Mouse (Mus musculus): Measurements from ENCODE around the gene Klf7. TPM values are rescaled to one million over a fixed set of nuclear protein-coding genes. Genes with fewer than 3 reads are reported as not detected.
A peak's percentile ranks its signal among the peaks of the same experiment; 100 is the strongest.

The Klf7 gene
- polyA plus RNA-seq, 1 experiment: 18.2 TPM

DNA sequence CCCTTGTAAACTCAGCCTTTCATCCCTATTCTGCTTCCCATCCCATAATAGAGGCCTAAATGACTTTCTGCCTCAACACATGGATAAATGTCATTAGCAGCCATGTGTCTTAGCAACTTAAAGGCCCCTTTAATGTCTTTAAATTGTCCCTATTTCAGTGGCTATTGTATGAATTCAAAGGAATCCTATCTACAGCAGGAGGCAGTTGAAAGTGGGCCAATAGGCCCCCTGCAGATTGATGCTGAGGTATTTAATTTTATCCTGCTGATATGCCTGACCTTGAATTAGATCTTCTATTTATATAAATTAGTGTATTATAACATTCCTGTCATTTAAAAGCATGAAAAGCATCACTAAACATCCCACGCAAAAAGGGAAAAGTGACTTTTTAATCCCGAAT is 51.1 kb downstream of the Klf7 start:
- DNase-seq (ENCODE audit: extremely low spot score in 1 of 2, low spot score in 1 of 2): no peak

DNA sequence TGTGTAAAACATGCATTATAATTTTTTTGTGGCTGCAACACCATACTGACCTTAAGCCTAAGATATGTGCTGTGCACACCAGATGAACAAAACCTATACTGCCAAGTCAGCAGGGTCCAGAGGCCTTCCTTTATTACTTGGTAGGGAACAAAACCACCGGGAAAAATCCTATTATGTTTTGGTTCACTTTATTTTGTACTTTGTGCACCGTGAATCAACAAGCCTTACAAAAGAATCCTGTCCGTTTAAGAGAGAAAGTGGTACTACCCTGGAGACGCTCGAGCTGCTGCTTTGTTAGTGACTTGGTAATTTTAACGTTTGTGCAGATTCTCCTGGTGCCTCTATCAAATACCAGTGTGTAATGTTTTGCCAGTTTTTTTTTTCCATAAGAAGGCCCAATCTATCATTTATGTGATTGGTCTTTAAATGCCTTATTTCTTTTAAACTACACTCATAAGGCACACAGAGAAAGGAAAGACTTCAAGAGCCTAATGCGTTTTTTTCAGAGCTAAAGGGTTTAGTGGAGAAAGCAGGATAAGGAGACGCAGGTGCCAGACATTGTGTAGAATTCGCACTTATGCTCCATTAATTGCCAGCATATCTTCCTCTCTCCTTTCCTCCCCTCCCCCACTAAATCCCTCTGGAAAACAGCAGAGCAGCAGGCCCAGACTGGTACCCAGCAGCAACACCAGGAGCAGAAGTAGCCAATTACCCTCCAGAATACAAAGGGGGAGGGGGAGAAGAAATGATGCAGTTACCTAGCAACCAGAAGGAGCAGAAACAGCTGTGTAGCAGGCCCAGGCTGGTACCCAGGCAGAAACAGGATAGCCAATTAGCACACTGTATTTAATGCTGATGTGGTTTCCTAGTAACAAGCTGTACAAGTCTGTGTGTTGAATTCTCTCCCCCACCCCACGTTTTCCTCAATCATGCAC is 55.5 kb downstream of the Klf7 start:
- DNase-seq (ENCODE audit: extremely low spot score in 1 of 2, low spot score in 1 of 2): peak; percentile 68 to 76

DNA sequence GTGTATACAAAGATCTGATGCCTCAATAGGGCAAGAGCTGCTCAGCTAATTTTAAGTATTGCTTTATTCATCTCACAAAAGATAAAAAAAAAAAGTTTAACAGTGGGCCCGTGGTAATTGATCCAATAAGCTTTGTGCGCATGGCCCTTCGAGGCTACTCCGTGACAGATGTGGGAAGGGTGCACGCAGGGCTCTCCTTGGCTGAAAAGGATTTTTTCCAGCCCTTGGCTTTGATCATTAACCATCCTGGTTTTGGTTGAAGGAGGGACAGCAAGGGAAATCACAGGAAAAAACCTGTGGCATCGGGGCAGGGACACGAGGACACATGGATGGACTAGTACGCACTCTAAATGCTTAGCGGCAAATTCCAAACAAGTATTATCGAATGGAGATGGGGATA is 60.6 kb downstream of the Klf7 start:
- DNase-seq (ENCODE audit: extremely low spot score in 1 of 2, low spot score in 1 of 2): no peak

DNA sequence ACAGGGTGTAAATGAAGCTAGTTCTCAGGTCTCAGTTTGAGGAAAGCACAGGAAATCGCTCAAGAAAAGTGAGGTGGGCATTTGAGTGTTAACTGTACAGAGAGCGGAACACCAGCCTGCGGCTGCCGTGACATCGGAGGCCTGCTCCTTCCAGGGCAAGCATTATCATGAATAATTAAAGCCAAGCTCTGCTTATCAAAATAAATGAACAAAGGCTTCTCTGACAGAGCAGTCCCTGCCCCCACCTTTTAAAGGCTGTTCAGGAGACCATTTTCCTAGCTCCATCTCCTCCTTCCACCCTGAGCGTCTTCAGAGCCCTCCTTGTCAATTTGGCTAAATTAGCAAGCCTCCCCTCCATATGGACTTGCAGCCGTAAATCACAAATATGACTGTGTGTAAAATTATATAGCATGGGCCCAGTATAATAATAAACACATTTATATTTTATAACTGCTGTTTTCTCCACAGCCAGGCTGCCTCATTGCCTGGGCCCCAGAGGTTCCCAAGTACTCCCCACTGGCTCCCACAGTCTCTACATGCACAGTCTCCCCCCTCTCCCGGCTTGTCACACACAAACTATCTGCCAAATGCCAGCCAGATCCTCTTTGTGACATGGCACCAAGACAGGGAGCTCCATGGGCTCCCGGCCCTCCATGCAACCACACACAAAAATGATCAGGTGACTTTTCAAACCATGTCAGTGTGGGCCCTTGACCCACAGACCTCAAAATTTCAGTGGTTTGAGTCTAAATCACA is 61.2 kb downstream of the Klf7 start:
- DNase-seq (ENCODE audit: extremely low spot score in 1 of 2, low spot score in 1 of 2): no peak

DNA sequence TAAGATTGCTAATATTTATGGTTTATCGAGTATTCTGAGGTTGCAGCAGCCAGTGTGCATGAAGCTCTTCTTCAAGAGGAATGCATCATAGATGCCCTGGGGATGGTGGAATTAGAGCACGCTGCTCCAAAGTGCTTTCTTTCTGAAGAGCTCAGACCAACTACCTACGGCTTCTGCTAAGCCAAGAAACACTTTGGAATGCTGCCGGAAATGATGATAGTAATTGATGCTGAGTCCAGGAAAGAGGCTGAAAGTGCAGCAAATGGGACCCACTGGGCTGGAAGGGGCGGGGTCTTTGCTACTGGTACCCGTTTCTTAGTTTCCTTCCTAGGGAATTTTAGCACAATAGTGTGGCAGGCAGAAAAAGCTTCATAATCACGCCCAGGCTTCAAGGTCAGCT is 62.0 kb downstream of the Klf7 start:
- no peak for DNase-seq (ENCODE audit: extremely low spot score in 1 of 2, low spot score in 1 of 2)

DNA sequence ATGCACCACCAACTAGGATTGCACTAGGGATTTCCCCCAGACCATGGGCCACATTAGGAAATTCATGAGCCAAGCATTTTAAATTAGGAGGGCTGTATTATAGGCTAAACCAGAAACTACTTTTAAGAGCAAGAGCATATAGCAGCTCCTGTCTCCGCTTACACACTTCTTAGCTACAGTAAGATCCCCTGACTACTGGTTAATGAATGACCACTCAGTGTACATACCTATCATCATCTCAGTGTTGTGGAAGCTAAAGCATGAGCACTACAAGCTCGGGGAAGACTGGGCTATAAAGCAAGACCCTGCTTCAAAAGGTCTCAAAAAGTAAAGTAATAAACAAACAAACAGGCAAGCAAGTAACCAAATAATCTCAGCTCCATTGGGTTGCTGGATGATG is 65.5 kb downstream of the Klf7 start:
- DNase-seq (ENCODE audit: extremely low spot score in 1 of 2, low spot score in 1 of 2): no peak

DNA sequence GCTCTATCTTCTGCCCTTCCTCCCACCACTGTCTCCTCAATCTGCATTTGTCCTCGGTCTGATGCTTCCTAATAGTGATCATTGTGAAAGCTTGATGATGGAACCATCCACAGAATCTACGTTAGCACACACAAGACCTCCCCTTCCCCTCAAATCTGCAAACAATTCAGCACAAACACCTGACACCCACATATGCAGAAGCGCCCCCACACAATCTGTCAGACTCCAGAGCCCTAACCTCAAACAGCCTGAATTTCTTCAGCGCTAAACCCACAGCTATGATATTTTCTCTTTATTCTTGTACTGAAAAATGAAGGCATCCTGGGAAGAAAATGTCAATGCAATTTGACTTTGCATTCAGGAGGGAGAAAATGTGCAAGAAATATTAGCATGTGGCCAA is 66.1 kb downstream of the Klf7 start:
- peak; percentile 50 to 82 for DNase-seq (ENCODE audit: extremely low spot score in 1 of 2, low spot score in 1 of 2)

DNA sequence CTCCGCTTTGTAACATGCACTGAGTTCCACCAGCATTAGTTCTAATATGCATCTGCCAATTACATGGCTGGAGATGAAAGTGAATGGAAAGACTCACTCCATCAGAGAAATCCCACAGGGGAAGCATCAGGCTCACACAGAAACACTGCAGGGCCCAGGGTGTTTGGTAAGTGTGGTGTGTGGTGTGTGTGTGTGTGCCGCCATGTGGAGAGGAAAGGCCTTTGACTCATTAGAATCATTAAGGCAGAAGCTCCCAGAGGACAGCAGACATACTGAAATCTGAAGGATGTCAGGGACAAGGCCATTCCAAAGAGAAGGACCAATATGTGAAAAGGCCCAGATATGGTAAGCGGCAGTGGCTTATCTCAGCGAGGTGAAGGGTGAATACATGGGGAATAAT is 66.9 kb downstream of the Klf7 start:
- no peak for DNase-seq (ENCODE audit: extremely low spot score in 1 of 2, low spot score in 1 of 2)

DNA sequence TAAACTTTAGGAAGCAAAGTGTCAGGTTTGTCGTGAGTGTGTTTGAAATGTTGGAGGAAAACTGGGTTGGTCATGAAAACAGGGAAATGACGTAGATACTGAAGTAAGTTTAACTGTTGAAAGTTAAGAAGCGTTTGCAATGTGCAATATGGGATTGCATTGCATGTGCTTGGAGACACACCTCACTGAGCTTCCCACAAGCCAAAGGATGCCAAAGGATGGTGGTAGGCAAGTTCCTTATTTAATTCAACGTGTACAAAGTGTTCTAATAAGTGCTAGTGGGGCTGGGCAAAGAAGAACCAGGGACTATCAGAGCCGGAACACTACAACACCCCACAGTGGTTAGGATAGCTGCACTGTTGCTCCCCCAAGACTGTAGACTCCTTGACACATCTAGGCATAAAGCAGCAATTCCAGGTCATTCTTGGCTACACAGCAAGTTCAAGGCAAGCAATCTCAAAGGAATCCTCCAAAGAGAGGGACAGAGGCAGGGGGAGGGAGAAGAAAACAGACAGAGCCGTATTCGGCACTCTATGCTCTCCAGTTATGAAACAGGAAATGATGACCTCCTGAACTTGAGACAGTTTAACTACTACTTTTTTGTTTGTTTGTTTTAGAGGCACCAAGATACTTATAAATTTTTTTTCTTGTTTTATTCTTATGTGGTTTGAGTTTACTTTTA is 69.9 kb downstream of the Klf7 start:
- DNase-seq (ENCODE audit: extremely low spot score in 1 of 2, low spot score in 1 of 2): no peak

DNA sequence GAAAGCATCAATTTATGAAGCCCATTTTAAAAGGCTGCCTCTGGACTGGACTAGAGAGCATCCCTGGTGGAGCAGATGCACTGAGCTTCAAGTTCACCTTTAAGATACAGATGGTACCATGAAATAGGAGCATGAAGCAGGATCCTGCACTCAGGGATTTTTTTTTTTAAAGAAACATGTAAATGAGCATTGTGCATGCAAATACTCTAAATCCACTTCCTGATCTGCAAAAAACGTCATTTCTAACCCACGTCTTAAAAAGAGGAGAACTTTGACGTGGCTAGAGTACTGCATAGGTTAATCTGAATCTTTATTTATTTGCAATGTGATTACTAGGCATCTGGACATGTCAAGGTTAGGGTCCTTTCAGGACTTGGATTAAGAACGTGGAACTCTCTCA is 73.5 kb downstream of the Klf7 start:
- DNase-seq (ENCODE audit: extremely low spot score in 1 of 2, low spot score in 1 of 2): no peak

DNA sequence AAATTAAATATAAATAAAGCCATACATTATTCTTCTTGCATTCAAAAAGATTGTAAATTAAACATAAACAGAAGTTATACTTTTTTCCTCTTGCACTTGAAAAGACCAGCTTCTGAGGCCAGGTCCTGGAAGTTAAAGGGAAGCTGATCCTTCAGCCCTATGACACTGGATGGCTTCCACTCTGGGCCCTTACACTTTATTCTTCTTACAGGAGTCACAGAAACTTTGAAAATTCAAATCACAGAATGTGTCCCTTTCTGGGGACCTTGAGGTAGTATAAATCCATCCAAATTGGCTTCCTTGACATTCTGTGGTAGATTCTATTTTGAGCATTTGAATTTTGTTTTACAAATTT is 75.3 kb downstream of the Klf7 start:
- DNase-seq (ENCODE audit: extremely low spot score in 1 of 2, low spot score in 1 of 2): no peak

DNA sequence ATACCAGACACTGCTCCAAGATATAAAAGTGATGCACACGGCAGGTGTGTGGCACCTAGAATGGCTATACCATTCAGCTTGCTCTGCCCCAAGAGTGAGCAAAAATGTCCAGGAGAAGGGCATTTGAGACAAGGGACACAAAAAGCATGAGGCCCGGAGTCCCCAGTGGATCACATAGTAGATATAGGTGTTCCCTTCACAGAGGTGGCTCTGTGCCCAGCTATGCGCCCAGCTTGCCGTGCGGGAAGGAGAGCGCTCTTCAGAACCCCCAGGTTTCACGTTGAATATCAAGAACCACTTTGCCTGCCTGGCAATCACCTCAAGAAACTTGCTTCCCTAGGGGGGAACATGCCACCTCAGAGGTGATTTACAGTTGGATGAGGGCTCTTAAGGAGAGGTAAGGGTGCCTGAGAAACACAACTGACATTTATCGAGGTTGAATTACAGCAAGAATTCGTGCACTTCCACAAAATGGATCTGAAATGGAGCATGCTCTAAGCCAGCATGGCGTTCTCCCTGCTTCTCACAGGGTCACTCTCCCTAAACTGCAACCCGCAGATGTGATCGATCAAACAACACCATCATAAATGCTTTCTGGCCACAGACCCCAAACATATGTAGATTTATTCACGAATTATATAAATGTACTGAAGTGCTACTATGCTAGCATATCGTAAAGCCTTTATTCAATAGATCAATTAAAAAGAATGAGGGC is 75.8 kb downstream of the Klf7 start:
- no peak for DNase-seq (ENCODE audit: extremely low spot score in 1 of 2, low spot score in 1 of 2)

DNA sequence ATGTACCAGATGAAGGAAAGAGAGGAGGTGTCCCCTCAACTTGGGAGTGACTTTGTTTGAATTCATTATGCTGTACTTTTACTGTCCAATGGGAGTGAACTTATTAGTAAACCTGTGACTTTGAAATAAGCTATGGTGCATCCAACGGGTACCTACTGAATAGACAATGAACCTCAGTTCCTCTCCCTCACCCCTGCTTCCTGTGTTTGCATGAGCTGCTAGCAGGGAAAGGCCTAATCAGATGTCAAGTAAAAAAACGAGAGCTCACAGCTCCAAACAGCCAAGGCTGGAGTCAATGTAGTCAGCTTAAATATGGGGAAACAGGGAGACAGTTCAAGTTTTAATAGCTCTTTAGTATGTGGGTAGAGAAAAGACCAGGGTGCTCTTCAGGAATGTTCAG is 77.5 kb downstream of the Klf7 start:
- no peak for DNase-seq (ENCODE audit: extremely low spot score in 1 of 2, low spot score in 1 of 2)

DNA sequence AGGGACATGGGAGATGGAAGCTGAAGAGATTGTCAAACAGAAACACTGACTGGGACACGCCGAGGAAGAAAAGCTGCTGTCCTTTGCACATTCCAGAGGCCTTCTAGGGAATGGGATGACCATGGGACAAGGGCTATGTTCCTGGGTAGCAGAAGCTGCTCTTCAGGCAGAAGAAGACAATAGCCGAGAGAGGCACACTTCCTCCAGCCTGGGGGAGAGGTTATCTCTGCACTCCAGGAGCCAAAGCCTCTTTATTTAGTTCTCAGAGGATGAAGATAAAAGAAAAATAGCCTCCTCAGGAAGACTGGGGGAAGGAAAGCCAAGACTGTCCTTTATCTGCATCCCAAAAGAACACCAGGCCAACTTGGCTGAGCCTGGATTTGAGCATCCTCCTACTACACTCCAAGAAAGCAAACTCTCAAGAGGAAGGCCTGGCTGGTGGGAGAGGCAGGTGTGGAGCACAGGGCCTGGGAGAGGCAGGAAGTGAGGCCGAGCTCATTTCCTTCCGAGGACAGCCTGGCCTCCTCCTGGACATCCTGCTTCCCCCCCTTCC is 81.2 kb downstream of the Klf7 start:
- no peak for DNase-seq (ENCODE audit: extremely low spot score in 1 of 2, low spot score in 1 of 2)

DNA sequence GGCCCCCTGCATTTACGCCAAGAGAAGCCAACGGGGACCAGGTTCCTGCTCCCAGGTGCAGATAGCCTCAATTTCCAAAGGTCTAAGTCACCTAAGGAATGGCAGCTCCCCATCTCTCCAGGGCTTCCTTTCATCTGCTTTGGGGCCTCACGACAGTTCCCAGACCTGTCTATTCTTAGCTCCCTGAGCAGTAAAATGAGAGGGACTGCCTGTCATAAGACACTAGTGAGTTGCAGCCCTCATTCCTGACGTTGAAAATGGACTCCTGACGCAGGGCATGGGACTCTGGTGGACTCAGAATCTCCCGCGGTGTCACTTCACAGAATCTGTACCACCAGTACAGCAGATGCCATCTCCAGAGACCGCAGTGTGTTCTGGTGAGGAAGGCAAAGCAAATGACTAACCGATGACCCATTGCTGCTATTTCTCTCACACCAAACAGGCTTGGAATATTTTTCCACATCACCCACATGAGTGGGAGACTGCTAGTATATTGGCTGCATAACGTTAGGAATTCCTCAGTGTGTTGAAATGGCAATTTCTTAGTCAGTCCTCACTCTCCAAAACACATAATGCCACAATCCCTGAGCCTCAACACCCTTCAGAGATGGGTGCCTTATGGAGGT is 81.9 kb downstream of the Klf7 start:
- peak in 1 of 2 experiments; percentile 50 for DNase-seq (ENCODE audit: extremely low spot score in 1 of 2, low spot score in 1 of 2)

DNA sequence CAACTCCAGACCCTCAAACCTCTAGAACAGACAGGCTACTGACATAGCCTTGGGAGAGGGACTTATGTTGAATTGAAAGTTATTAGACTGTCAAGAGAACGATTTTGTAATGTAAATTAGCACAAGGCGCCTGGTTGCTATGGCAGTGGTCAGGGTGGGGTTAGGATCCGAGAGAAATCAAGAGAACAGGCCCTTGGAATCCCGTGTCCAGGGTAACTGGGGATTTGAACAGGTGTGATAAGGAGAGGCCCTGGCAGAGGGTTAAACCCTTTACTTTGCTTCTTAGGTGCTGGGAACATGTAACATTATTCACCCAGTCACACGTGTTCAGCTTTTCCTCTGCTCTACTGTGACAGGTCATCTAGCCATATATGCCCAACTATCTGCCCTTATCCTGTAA is 83.7 kb downstream of the Klf7 start:
- DNase-seq (ENCODE audit: extremely low spot score in 1 of 2, low spot score in 1 of 2): no peak

DNA sequence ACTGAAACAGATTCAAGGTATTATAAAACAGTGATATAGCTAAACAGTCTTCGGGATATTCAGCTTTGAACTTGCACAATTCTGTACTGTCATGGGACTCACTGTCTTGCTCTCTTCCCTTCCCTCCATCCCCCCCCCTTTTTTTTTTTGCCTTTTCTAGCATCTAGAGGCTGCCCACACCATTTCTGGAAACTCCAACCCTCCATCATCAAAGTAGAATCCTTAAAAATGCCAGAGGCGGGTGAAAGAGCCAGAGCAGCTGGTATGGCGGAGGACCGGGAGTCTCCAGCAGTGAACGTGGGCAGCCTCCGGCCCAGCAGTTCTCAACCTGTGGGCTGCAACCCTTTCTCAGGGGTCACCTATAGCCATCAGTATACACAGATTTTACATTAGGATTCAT is 84.3 kb downstream of the Klf7 start:
- peak in 1 of 2 experiments; percentile 42 for DNase-seq (ENCODE audit: extremely low spot score in 1 of 2, low spot score in 1 of 2)

DNA sequence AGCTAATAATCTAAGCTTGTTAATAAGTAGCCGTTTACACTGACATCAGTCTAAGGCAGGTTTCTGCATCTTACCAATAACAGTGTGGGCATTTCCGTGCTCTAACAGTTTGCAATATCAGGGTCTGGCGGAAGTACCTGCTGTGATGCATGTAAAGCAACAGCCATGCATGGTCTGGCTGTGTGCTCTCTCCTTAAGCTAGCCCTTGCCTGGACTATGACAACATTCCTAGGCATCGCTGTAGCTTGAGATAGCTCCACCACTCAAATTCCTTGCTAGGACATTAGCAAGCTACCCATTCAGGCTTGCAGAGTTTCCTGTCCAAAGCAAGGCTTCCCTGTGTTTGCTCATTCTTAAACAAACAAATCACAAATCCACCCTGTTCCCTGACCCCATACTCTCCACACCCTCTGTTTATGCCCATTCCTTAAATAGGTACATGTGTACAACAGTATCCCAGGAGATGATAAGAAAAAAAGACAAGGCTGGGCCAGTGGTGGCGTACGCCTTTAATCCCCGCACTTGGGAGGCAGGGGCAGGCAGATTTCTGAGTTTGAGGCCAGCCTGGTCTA is 85.1 kb downstream of the Klf7 start:
- no peak for DNase-seq (ENCODE audit: extremely low spot score in 1 of 2, low spot score in 1 of 2)

DNA sequence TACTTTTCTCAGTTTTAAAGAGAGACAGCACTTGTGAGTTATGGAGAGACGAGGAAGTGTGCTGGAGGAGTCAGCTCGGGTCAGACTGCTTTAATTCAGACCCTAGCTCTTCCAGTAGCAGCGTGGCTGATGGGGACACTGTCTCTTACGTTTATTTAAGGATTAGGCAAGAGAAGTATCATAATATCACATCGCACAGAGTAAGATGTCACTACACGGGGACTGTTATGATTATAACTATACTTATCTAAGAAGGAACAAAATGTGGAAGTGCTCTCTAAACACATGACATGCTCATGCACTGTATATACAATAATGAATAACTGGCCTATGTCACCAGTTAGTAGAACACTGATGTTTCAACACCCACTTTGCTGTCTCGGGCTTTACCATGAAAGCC is 86.3 kb downstream of the Klf7 start:
- no peak for DNase-seq (ENCODE audit: extremely low spot score in 1 of 2, low spot score in 1 of 2)

Data from frontal cortex, adult 2 months (tissue).